9 mouse cellular contexts compared by ENCODE assay signal in genomic region chr3:90537905-90538296, GRCm38 (mm10). TPM values are rescaled to one million over a fixed set of nuclear protein-coding genes. Genes with fewer than 3 reads are reported as not detected.
DNase-seq lines count a peak whose midpoint lies in the region; ATAC-seq and TF ChIP-seq lines count a peak whose summit lies in the region.
"Had no signal": no experiment of that assay in that cellular context is flagged by ENCODE, and none has a peak within 500 bp of the region (broad histone marks: within the 10 kb centered on the region; RNA-seq: fewer than 3 reads in every experiment).

No protein-coding gene starts in this region.

- no peaks in the 10 kb centered on the region for H3K9me3 ChIP-seq in heart, embryonic 14.5 days (ENCODE audit: control insufficient read depth, low read length)
- no peaks in the 10 kb centered on the region for H3K9me3 ChIP-seq in embryonic facial prominence, embryonic 14.5 days (ENCODE audit: control insufficient read depth, low read length)
- H3K9me3 ChIP-seq in liver, embryonic 14.5 days (ENCODE audit: control insufficient read depth, low read length) = no peaks in the 10 kb centered on the region

- TF ChIP-seq EP300 in liver, embryonic 14.5 days (IDR thresholded peaks at IDR 0.05; ENCODE audit: low read depth) = no peak

- no peak for DNase-seq in heart, postnatal 36 days
- DNase-seq in liver, adult 2 months (ENCODE audit: extremely low read depth, low read depth, low spot score) = no peak
- no peak for DNase-seq in liver
- DNase-seq in embryonic facial prominence, embryonic 14.5 days (ENCODE audit: low spot score) = peak; percentile 43
- DNase-seq in liver, embryonic 14.5 days (ENCODE audit: low read depth in 3 of 3, low spot score in 3 of 3) = no peak
- no peak for DNase-seq in retina, postnatal 1 day
- no peak for DNase-seq in adrenal gland, adult 2 months

- TF ChIP-seq POLR2A in liver, adult 2 months (IDR thresholded peaks at IDR 0.05; ENCODE audit: extremely low read depth, insufficient read depth, low read length) = no peak

- no peak overlapping the region for H3K27ac ChIP-seq in heart, embryonic 14.5 days (replicated peaks in 1 of 2; ENCODE audit: control insufficient read depth in 1 of 2, insufficient read depth in 1 of 2, low read depth in 2 of 2, low read length in 2 of 2)
- H3K27ac ChIP-seq in liver, adult 2 months (replicated peaks; ENCODE audit: insufficient read depth, low read depth, low read length) = peak overlapping the region; percentile 73
- H3K27ac ChIP-seq in embryonic facial prominence, embryonic 14.5 days (replicated peaks; ENCODE audit: low read depth, low read length) = peak overlapping the region; percentile 57
- H3K27ac ChIP-seq in liver, embryonic 14.5 days = no peak overlapping the region

- H3K79me2 ChIP-seq in liver, adult 2 months (ENCODE audit: control insufficient read depth, insufficient read depth, low read length) = peaks cover 5% of the 10 kb centered on the region; the same call in 1 of the 2 replicates

- H3K4me1 ChIP-seq in heart, embryonic 14.5 days (ENCODE audit: control insufficient read depth in 2 of 2, insufficient read depth in 2 of 2, low read length in 2 of 2) = peaks cover 0 to 8% of the 10 kb centered on the region in 2 experiments; a peak in 1 of 4 replicates
- peaks cover 7% of the 10 kb centered on the region for H3K4me1 ChIP-seq in liver, adult 2 months (ENCODE audit: control insufficient read depth, insufficient read depth, low read length)
- H3K4me1 ChIP-seq in embryonic facial prominence, embryonic 14.5 days (ENCODE audit: control insufficient read depth, insufficient read depth, low read length) = peaks cover 3% of the 10 kb centered on the region; the same call in 1 of the 2 replicates
- peaks cover 0 to 3% of the 10 kb centered on the region in 2 experiments; a peak in 1 of 4 replicates for H3K4me1 ChIP-seq in liver, embryonic 14.5 days (replicated peaks; ENCODE audit: control insufficient read depth in 2 of 2, insufficient read depth in 2 of 2, low read length in 1 of 2)

- peaks cover 5% of the 10 kb centered on the region; the same call in 1 of the 2 replicates for H3K27me3 ChIP-seq in heart, embryonic 14.5 days (ENCODE audit: control insufficient read depth, insufficient read depth, low read length)
- H3K27me3 ChIP-seq in liver, adult 2 months (ENCODE audit: control insufficient read depth, insufficient read depth, low read length) = no peaks in the 10 kb centered on the region
- H3K27me3 ChIP-seq in embryonic facial prominence, embryonic 14.5 days (replicated peaks; ENCODE audit: control insufficient read depth, insufficient read depth, low read length) = no peaks in the 10 kb centered on the region
- no peaks in the 10 kb centered on the region for H3K27me3 ChIP-seq in liver, embryonic 14.5 days (ENCODE audit: control insufficient read depth, insufficient read depth, low read length)

- ATAC-seq in heart, embryonic 14.5 days (ENCODE audit: insufficient number of reproducible peaks, insufficient read depth, low FRiP score, low read depth) = no peak
- ATAC-seq in embryonic facial prominence, embryonic 14.5 days (ENCODE audit: low read depth) = peak; percentile 34; the same call in 1 of the 2 replicates
- no peak for ATAC-seq in liver, embryonic 14.5 days (ENCODE audit: insufficient read depth)

- H3K4me3 ChIP-seq in heart, embryonic 14.5 days (ENCODE audit: control insufficient read depth in 1 of 2, insufficient read depth in 1 of 2, low read depth in 1 of 2, low read length in 2 of 2) = no peak overlapping the region
- peak overlapping the region; percentile 63 for H3K4me3 ChIP-seq in liver, adult 2 months (ENCODE audit: insufficient read depth, low read depth, low read length)
- peak overlapping the region; percentile 14; the same call in 1 of the 2 replicates for H3K4me3 ChIP-seq in embryonic facial prominence, embryonic 14.5 days (ENCODE audit: low read depth, low read length)
- H3K4me3 ChIP-seq in liver, embryonic 14.5 days (ENCODE audit: insufficient read depth in 1 of 2, low read depth in 2 of 2, low read length in 2 of 2) = peak overlapping the region; percentile 22 to 30; a peak in 3 of 4 replicates

- 77% methylated on average over 5 of the region's 5 CpGs for WGBS in heart, embryonic 14.5 days
- WGBS in liver, adult 2 months = 56% methylated on average over 5 of the region's 5 CpGs
- WGBS in embryonic facial prominence, embryonic 14.5 days = 78% methylated on average over 5 of the region's 5 CpGs
- 54% methylated on average over 5 of the region's 5 CpGs for WGBS in liver, embryonic 14.5 days (ENCODE audit: insufficient replicate concordance)

- peak overlapping the region; percentile 27; the same call in 1 of the 2 replicates for H3K9ac ChIP-seq in heart, embryonic 14.5 days (ENCODE audit: low read length)
- peak overlapping the region; percentile 61 for H3K9ac ChIP-seq in liver, adult 2 months (ENCODE audit: low read depth, low read length)
- H3K9ac ChIP-seq in embryonic facial prominence, embryonic 14.5 days (ENCODE audit: low read depth, low read length) = 0 out of 2 replicates have a peak overlapping the region, but pooled peaks have one; percentile 39
- H3K9ac ChIP-seq in liver, embryonic 14.5 days (replicated peaks) = no peak overlapping the region

- intact Hi-C loops in heart, postnatal 36 days (cut with DNase I) = no loop called here

- no peaks in the 10 kb centered on the region for H3K36me3 ChIP-seq in heart, embryonic 14.5 days (ENCODE audit: control insufficient read depth, insufficient read depth, low read length)
- H3K36me3 ChIP-seq in liver, adult 2 months (ENCODE audit: control insufficient read depth, insufficient read depth, low read length) = peaks cover 1% of the 10 kb centered on the region
- H3K36me3 ChIP-seq in embryonic facial prominence, embryonic 14.5 days (ENCODE audit: control insufficient read depth, insufficient read depth, low read length) = no peaks in the 10 kb centered on the region
- H3K36me3 ChIP-seq in liver, embryonic 14.5 days (replicated peaks; ENCODE audit: control insufficient read depth, insufficient read depth, low read depth) = no peaks in the 10 kb centered on the region

- no peak for TF ChIP-seq CTCF in liver, adult 2 months (IDR thresholded peaks at IDR 0.05; ENCODE audit: low read depth, low read length)
- no peak for TF ChIP-seq CTCF in liver, embryonic 14.5 days (IDR thresholded peaks at IDR 0.05; ENCODE audit: low read depth)

- H3K4me2 ChIP-seq in heart, embryonic 14.5 days (ENCODE audit: low read length) = peak overlapping the region; percentile 12; the same call in 1 of the 2 replicates
- peak overlapping the region; percentile 39 for H3K4me2 ChIP-seq in embryonic facial prominence, embryonic 14.5 days (ENCODE audit: low read depth, low read length)
- peak overlapping the region; percentile 34 for H3K4me2 ChIP-seq in liver, embryonic 14.5 days (ENCODE audit: low read depth)

RNA-seq across cellular contexts. Expression of gene S100a16, which starts 0.8 kb away (rescaled TPM):
- polyA plus RNA-seq in heart, embryonic 14.5 days (2014; fragmentation: Nextera tagmentation; extraction: Ambion mirVana) = 80.7 and 84.0 TPM in 2 replicates
- 10 to 100 TPM; 64.0 to 66.5 TPM for total RNA-seq in heart, postnatal 36 days (2021)
- total RNA-seq in liver, adult 2 months (2014; rRNA removed) = 38.0 and 40.7 TPM in 2 replicates
- polyA plus RNA-seq in liver, adult 2 months (2012; rRNA removed) = 40.1 and 55.0 TPM in 2 replicates
- polyA plus RNA-seq in embryonic facial prominence, embryonic 14.5 days (2014; fragmentation: Nextera tagmentation; extraction: Ambion mirVana) = 182 and 201 TPM in 2 replicates
- polyA plus RNA-seq in liver, embryonic 14.5 days (2012; rRNA removed) = 12.3 and 15.5 TPM in 2 replicates
- 24.1 and 24.9 TPM in 2 replicates for polyA plus RNA-seq in liver, embryonic 14.5 days (2014; fragmentation: Nextera tagmentation; extraction: Ambion mirVana)
- 10 to 100 TPM; 63.5 to 70.4 TPM for total RNA-seq in adrenal gland, adult 2 months (2021)
- 84.6 and 86.1 TPM in 2 replicates for polyA plus RNA-seq in adrenal gland, adult 2 months (2012; rRNA removed)
- total RNA-seq: common myeloid progenitor, adult 5-6 weeks had no signal

RNA-seq across cellular contexts. Expression of gene S100a14, which starts 11.2 kb away (rescaled TPM):
- polyA plus RNA-seq in heart, embryonic 14.5 days (2014; fragmentation: Nextera tagmentation; extraction: Ambion mirVana) = not detected in 2 replicates
- total RNA-seq in heart, postnatal 36 days (2021) = under 1 TPM; 0.46 to 0.53 TPM
- total RNA-seq in liver, adult 2 months (2014; rRNA removed) = not detected in 2 replicates
- not detected in 2 replicates for polyA plus RNA-seq in liver, adult 2 months (2012; rRNA removed)
- polyA plus RNA-seq in embryonic facial prominence, embryonic 14.5 days (2014; fragmentation: Nextera tagmentation; extraction: Ambion mirVana) = 15.6 and 21.5 TPM in 2 replicates
- polyA plus RNA-seq in liver, embryonic 14.5 days (2012; rRNA removed) = 0.11 and 0.13 TPM in 2 replicates
- not detected in 2 replicates for polyA plus RNA-seq in liver, embryonic 14.5 days (2014; fragmentation: Nextera tagmentation; extraction: Ambion mirVana)
- under 1 TPM in 1 of 2 experiments, not detected in 1; 0.31 TPM for total RNA-seq in adrenal gland, adult 2 months (2021)
- polyA plus RNA-seq in adrenal gland, adult 2 months (2012; rRNA removed) = not detected in 2 replicates
- total RNA-seq: common myeloid progenitor, adult 5-6 weeks had no signal

RNA-seq across cellular contexts. Expression of gene S100a3, which starts 22.5 kb away (rescaled TPM):
- 0.32 TPM in 2 replicates for polyA plus RNA-seq in heart, embryonic 14.5 days (2014; fragmentation: Nextera tagmentation; extraction: Ambion mirVana)
- total RNA-seq in heart, postnatal 36 days (2021) = not detected
- not detected in 2 replicates for total RNA-seq in liver, adult 2 months (2014; rRNA removed)
- not detected in 2 replicates for polyA plus RNA-seq in liver, adult 2 months (2012; rRNA removed)
- polyA plus RNA-seq in embryonic facial prominence, embryonic 14.5 days (2014; fragmentation: Nextera tagmentation; extraction: Ambion mirVana) = 5.2 and 7.9 TPM in 2 replicates
- polyA plus RNA-seq in liver, embryonic 14.5 days (2012; rRNA removed) = not detected in 2 replicates
- 0.20 TPM in 1 of 2 replicates, not detected in the other for polyA plus RNA-seq in liver, embryonic 14.5 days (2014; fragmentation: Nextera tagmentation; extraction: Ambion mirVana)
- under 1 TPM in 1 of 2 experiments, not detected in 1; 0.66 TPM for total RNA-seq in adrenal gland, adult 2 months (2021)
- 0.46 TPM in 1 of 2 replicates, not detected in the other for polyA plus RNA-seq in adrenal gland, adult 2 months (2012; rRNA removed)
- total RNA-seq: common myeloid progenitor, adult 5-6 weeks had no signal

RNA-seq across cellular contexts. Expression of gene S100a13, which starts 23.7 kb away (rescaled TPM):
- 86.9 and 99.9 TPM in 2 replicates for polyA plus RNA-seq in heart, embryonic 14.5 days (2014; fragmentation: Nextera tagmentation; extraction: Ambion mirVana)
- 10 to 100 TPM; 31.2 to 32.1 TPM for total RNA-seq in heart, postnatal 36 days (2021)
- 70.7 and 81.7 TPM in 2 replicates for total RNA-seq in liver, adult 2 months (2014; rRNA removed)
- 40.2 and 40.5 TPM in 2 replicates for polyA plus RNA-seq in liver, adult 2 months (2012; rRNA removed)
- polyA plus RNA-seq in embryonic facial prominence, embryonic 14.5 days (2014; fragmentation: Nextera tagmentation; extraction: Ambion mirVana) = 40.8 and 45.8 TPM in 2 replicates
- 7.4 and 11.1 TPM in 2 replicates for polyA plus RNA-seq in liver, embryonic 14.5 days (2012; rRNA removed)
- polyA plus RNA-seq in liver, embryonic 14.5 days (2014; fragmentation: Nextera tagmentation; extraction: Ambion mirVana) = 18.0 and 19.7 TPM in 2 replicates
- 10 to 100 TPM; 28.5 to 51.2 TPM for total RNA-seq in adrenal gland, adult 2 months (2021)
- 19.7 and 26.7 TPM in 2 replicates for polyA plus RNA-seq in adrenal gland, adult 2 months (2012; rRNA removed)

RNA-seq across cellular contexts. Expression of gene S100a1, which starts 23.7 kb away (rescaled TPM):
- 319 and 338 TPM in 2 replicates for polyA plus RNA-seq in heart, embryonic 14.5 days (2014; fragmentation: Nextera tagmentation; extraction: Ambion mirVana)
- 100 to 1,000 TPM; 897 to 921 TPM for total RNA-seq in heart, postnatal 36 days (2021)
- total RNA-seq in liver, adult 2 months (2014; rRNA removed) = 115 and 123 TPM in 2 replicates
- 241 and 335 TPM in 2 replicates for polyA plus RNA-seq in liver, adult 2 months (2012; rRNA removed)
- 37.2 and 49.6 TPM in 2 replicates for polyA plus RNA-seq in embryonic facial prominence, embryonic 14.5 days (2014; fragmentation: Nextera tagmentation; extraction: Ambion mirVana)
- 9.2 and 14.9 TPM in 2 replicates for polyA plus RNA-seq in liver, embryonic 14.5 days (2012; rRNA removed)
- 20.8 and 27.1 TPM in 2 replicates for polyA plus RNA-seq in liver, embryonic 14.5 days (2014; fragmentation: Nextera tagmentation; extraction: Ambion mirVana)
- total RNA-seq in adrenal gland, adult 2 months (2021) = 100 to 1,000 TPM; 199 to 282 TPM
- polyA plus RNA-seq in adrenal gland, adult 2 months (2012; rRNA removed) = 81.4 and 98.2 TPM in 2 replicates

Comparison
In these comparisons a context has a peak if more than half of its experiments do, and no peak if none do; other contexts are left out.
1. H3K27ac ChIP-seq: peak in liver, adult 2 months (single experiment) and embryonic facial prominence, embryonic 14.5 days (single experiment); none in heart, embryonic 14.5 days (0 of 2) and liver, embryonic 14.5 days (single experiment).
2. H3K4me3 ChIP-seq: peak in liver, adult 2 months (single experiment), embryonic facial prominence, embryonic 14.5 days (single experiment) and liver, embryonic 14.5 days (2 of 2); none in heart, embryonic 14.5 days (0 of 2).
3. RNA of gene S100a14, which starts 11.2 kb away (polyA plus RNA-seq): 15.6 to 21.5 TPM in embryonic facial prominence, embryonic 14.5 days; 0.11 to 0.13 TPM in liver, embryonic 14.5 days, not detected in adrenal gland, adult 2 months, not detected in heart, embryonic 14.5 days and not detected in liver, adult 2 months; every median in the first group is over 10 times any median in the second.
4. Peak in every context shown above with its lines, with median percentiles within 50 percentile points of each other: H3K4me2 ChIP-seq.